Mouse (Mus musculus) hindbrain, postnatal 0 days (tissue): ENCODE measurements around the gene Phf24. TPM values are rescaled to one million over a fixed set of nuclear protein-coding genes. Genes with fewer than 3 reads are reported as not detected.
A peak's percentile ranks its signal among the peaks of the same experiment; 100 is the strongest.

ENCODE experiments used
- ATAC-seq: fragments of 200-750 bp; cut with Nextera tagmentation; 2 replicates; pipeline ENCODE4 v1.8.0; 2017; ENCODE audit warnings: mild to moderate bottlenecking, moderate TSS enrichment, moderate library complexity
- DNase-seq: peaks from one replicate; pipeline ENCODE4 v3.0.0-alpha.2; 2015; ENCODE audit warnings: low spot score
- H3K27ac ChIP-seq: fragments of 300-500 bp; sonication (generic); 2 replicates; pipeline ENCODE4 v1.5.1; 2014; ENCODE audit warnings: mild to moderate bottlenecking
- H3K27me3 ChIP-seq: fragments of 300-500 bp; sonication (generic); 2 replicates; pipeline ENCODE4 v1.6.1; 2014; ENCODE audit warnings: low read length, mixed read lengths; ENCODE audit not compliant: insufficient read depth
- H3K36me3 ChIP-seq: fragments of 300-500 bp; sonication (generic); 2 replicates; pipeline ENCODE4 v1.6.1; 2014; ENCODE audit warnings: low read length, mixed read lengths; ENCODE audit not compliant: insufficient read depth
- H3K4me1 ChIP-seq: fragments of 300-500 bp; sonication (generic); 2 replicates; pipeline ENCODE4 v1.6.1; 2014; ENCODE audit warnings: antibody characterized with exemption, low read length, mixed read lengths; ENCODE audit not compliant: insufficient read depth
- H3K4me2 ChIP-seq: fragments of 300-500 bp; sonication (generic); 2 replicates; pipeline ENCODE4 v1.6.1; 2014; ENCODE audit warnings: low read depth, mild to moderate bottlenecking, low read length, moderate library complexity, mixed read lengths
- H3K4me3 ChIP-seq: fragments of 300-500 bp; sonication (generic); 2 replicates; pipeline ENCODE4 v1.5.1; 2014; ENCODE audit warnings: low read length
- H3K9ac ChIP-seq: fragments of 300-500 bp; sonication (generic); replicated peaks from 2 replicates; pipeline ENCODE4 v1.6.1; 2014; ENCODE audit warnings: mild to moderate bottlenecking, low read length, moderate library complexity, mixed read lengths
- H3K9me3 ChIP-seq: fragments of 300-500 bp; sonication (generic); 2 replicates; pipeline ENCODE4 v1.6.1; 2016; ENCODE audit warnings: low read length, mixed read lengths
- CTCF ChIP-seq: IDR thresholded peaks from 2 replicates; pipeline ENCODE4 v1.5.1; 2016; ENCODE audit warnings: antibody characterized with exemption, control low read depth, low read depth
- WGBS: fragments of 180-500 bp; shearing (Covaris S2); extraction: QIAGEN DNeasy Blood & Tissue Kit; methylation state at CpG from one replicate; pipeline ENCODE4 v1.1.7; 2014; 5-methylcytosine and 5-hydroxymethylcytosine counted together
- polyA plus RNA-seq: library from polyadenylated mRNA; unstranded; fragments of >200 nt; fragmentation: Nextera tagmentation; extraction: Ambion mirVana; gene quantifications from 2 replicates; pipeline ENCODE4 v1.2.1, GENCODE M21; 2015
- total RNA-seq: library from RNA; depleted of rRNA; stranded (reverse); fragments of >200 nt; gene quantifications from 2 replicates; pipeline ENCODE4 v1.2.3, GENCODE M21; 2014

Phf24 gene
- total and polyA plus RNA-seq, 2 experiments from 2014 or later, result 38.6 to 130 TPM

GRCm38 (mm10) chr4:42952563-42952962 is 36.1 kb downstream of the Phf24 start:
- ATAC-seq (no peak), DNase-seq (no peak)
- Histone ChIP-seq H3K4me1 (peaks cover 48% of the 10 kb centered on the region), H3K27ac (peak overlapping the region; percentile 71; the same call in 1 of the 2 replicates), H3K27me3 (no peaks in the 10 kb centered on the region), H3K9ac (peak overlapping the region; percentile 94), H3K36me3 (peaks cover 11% of the 10 kb centered on the region), H3K4me3 (peak overlapping the region; percentile 5; the same call in 1 of the 2 replicates), H3K9me3 (no peaks in the 10 kb centered on the region), H3K4me2 (peak overlapping the region; percentile 91)
- WGBS, result 77% methylated on average over 7 of the region's 7 CpGs
- no peak for TF ChIP-seq CTCF

GRCm38 (mm10) chr4:42953435-42954094 is 37.1 kb downstream of the Phf24 start:
- no peak for ATAC-seq
- peaks cover 38% of the 10 kb centered on the region for H3K4me1 ChIP-seq
- H3K27me3 ChIP-seq, result no peaks in the 10 kb centered on the region

GRCm38 (mm10) chr4:42954297-42954696 is 37.8 kb downstream of the Phf24 start:
- DNase-seq (peak; percentile 88), ATAC-seq (no peak)
- Histone ChIP-seq H3K36me3 (peaks cover 17% of the 10 kb centered on the region), H3K4me2 (peak overlapping the region; percentile 91), H3K27me3 (no peaks in the 10 kb centered on the region), H3K4me3 (no peak overlapping the region), H3K9ac (no peak overlapping the region), H3K9me3 (no peaks in the 10 kb centered on the region), H3K27ac (peak overlapping the region; percentile 71; the same call in 1 of the 2 replicates), H3K4me1 (peaks cover 33% of the 10 kb centered on the region)
- 4% methylated on average over 10 of the region's 10 CpGs for WGBS
- TF ChIP-seq CTCF, result peak; percentile 92

More at GRCm38 (mm10) chr4:42953435-42954094, 37.1 kb downstream of the Phf24 start:
- peak; percentile 67 for DNase-seq
- Histone ChIP-seq H3K4me2 (peak overlapping the region; percentile 91), H3K9me3 (no peaks in the 10 kb centered on the region), H3K4me3 (peak overlapping the region; percentile 14), H3K9ac (peak overlapping the region; percentile 94; the same call in 1 of the 2 replicates), H3K27ac (peak overlapping the region; percentile 71), H3K36me3 (peaks cover 17% of the 10 kb centered on the region)
- WGBS, result 3% methylated on average over 10 of the region's 10 CpGs
- no peak for TF ChIP-seq CTCF

GRCm38 (mm10) chr4:42955200-42955599 is 38.7 kb downstream of the Phf24 start:
- ATAC-seq (no peak), DNase-seq (no peak)
- no peak for TF ChIP-seq CTCF
- WGBS, result 96% methylated on average over 3 of the region's 3 CpGs
- H3K4me2 ChIP-seq, result no peak overlapping the region
- H3K36me3 ChIP-seq, result peaks cover 17% of the 10 kb centered on the region
- H3K27ac ChIP-seq, result 0 out of 2 replicates have a peak overlapping the region, but pooled peaks have one; percentile 11
- H3K4me3 ChIP-seq, result no peak overlapping the region
- no peak overlapping the region for H3K9ac ChIP-seq
- no peaks in the 10 kb centered on the region for H3K27me3 ChIP-seq
- peaks cover 32% of the 10 kb centered on the region for H3K4me1 ChIP-seq
- H3K9me3 ChIP-seq, result no peaks in the 10 kb centered on the region

- no peak overlapping the region for H3K27ac ChIP-seq
- no peaks in the 10 kb centered on the region for H3K27me3 ChIP-seq
- no peak overlapping the region for H3K4me3 ChIP-seq
- H3K9me3 ChIP-seq, result no peaks in the 10 kb centered on the region
- ATAC-seq (no peak), DNase-seq (no peak)
- WGBS, result 95% methylated on average over 17 of the region's 17 CpGs
- peaks cover 28% of the 10 kb centered on the region for H3K4me1 ChIP-seq
- no peak for TF ChIP-seq CTCF
- peaks cover 17% of the 10 kb centered on the region for H3K36me3 ChIP-seq
- no peak overlapping the region for H3K9ac ChIP-seq
- H3K4me2 ChIP-seq, result no peak overlapping the region
These were observed 40.1 kb downstream of the Phf24 start for GRCm38 (mm10) chr4:42956581-42956980.

GRCm38 (mm10) chr4:42957306-42957705 is 40.8 kb downstream of the Phf24 start:
- DNase-seq, result no peak
- no peak for ATAC-seq
- 77% methylated on average over 11 of the region's 11 CpGs for WGBS
- no peak overlapping the region for H3K9ac ChIP-seq
- TF ChIP-seq CTCF, result no peak
- peaks cover 21% of the 10 kb centered on the region for H3K4me1 ChIP-seq
- H3K4me3 ChIP-seq, result no peak overlapping the region
- H3K4me2 ChIP-seq, result no peak overlapping the region
- H3K9me3 ChIP-seq, result no peaks in the 10 kb centered on the region
- no peak overlapping the region for H3K27ac ChIP-seq
- H3K27me3 ChIP-seq, result no peaks in the 10 kb centered on the region
- H3K36me3 ChIP-seq, result peaks cover 17% of the 10 kb centered on the region

- ATAC-seq (no peak), DNase-seq (no peak)
- H3K9ac ChIP-seq, result no peak overlapping the region
- H3K4me3 ChIP-seq, result no peak overlapping the region
- no peak overlapping the region for H3K27ac ChIP-seq
- no peaks in the 10 kb centered on the region for H3K9me3 ChIP-seq
- H3K4me1 ChIP-seq, result peaks cover 14% of the 10 kb centered on the region
- no peaks in the 10 kb centered on the region for H3K27me3 ChIP-seq
- peaks cover 17% of the 10 kb centered on the region for H3K36me3 ChIP-seq
- no peak for TF ChIP-seq CTCF
- WGBS, result 85% methylated on average over 8 of the region's 8 CpGs
- H3K4me2 ChIP-seq, result no peak overlapping the region
These were observed 41.5 kb downstream of the Phf24 start for GRCm38 (mm10) chr4:42957979-42958378.
